Mouse (Mus musculus) CD8-positive naive resting alpha-beta T cell, adult 2 months (primary cell): Measurements from ENCODE around the gene Serpinb7.

Source experiments
- DNase-seq, 2 experiments: peaks; one replicate each; pipeline ENCODE4 v3.0.0; 2022; ENCODE audit warnings: low read depth in 2 of 2, low spot score in 2 of 2

The Serpinb7 gene

DNA sequence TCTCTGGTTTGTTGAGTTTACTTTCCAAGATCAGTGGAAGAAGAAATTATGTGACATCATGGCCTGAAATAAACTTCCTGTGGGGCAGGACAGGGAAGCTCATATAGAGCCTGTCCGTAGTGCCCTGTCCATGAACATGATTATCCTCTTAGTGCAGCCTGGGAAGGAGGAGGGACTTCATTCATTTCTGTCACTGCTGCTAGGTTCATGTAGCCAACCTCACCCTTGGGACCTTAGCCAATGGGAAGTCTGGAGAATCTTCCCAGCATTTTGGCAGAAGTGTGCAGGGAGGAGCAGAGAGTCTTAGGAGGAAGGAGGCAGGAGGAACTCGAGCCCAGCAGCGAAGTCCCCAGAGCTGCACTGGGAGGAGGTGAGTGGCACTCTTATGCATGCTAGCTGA lies at the start of gene Serpinb7:
TSS of gene Serpinb7 (plus strand) at position 301 of the 400 bp plus-strand sequence.
- no peak for DNase-seq

GRCm38 (mm10) chr1:107350392-107350791 lies 49.1 kb upstream of the Serpinb7 start:
- no peak for DNase-seq

GRCm38 (mm10) chr1:107351115-107351514 lies 48.3 kb upstream of the Serpinb7 start:
- DNase-seq: no peak

GRCm38 (mm10) chr1:107353046-107353445 lies 46.4 kb upstream of the Serpinb7 start:
- no peak for DNase-seq

DNA sequence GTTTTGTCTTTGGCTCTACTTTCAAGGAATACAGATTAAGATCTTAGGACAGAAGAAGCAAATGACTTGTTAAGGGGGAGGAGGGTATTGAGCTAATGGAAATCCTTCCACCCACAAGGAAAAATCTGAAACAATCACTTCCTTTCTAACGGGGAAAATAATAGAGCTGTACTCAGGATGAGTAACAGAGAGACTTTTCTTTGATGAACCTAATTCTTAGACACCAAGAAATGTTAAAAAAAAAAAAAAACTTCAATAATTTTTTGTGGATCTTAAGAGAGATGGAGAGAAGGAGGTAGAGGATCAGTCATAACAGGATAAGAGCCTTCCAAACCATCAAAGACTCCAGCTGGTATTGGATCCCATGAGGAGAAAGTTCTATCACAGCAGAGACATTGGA lies 38.6 kb upstream of the Serpinb7 start, which contains the start of gene Serpinb11:
TSS of gene Serpinb11 (plus strand) at position 301 of the 400 bp plus-strand sequence.
- DNase-seq: no peak

DNA sequence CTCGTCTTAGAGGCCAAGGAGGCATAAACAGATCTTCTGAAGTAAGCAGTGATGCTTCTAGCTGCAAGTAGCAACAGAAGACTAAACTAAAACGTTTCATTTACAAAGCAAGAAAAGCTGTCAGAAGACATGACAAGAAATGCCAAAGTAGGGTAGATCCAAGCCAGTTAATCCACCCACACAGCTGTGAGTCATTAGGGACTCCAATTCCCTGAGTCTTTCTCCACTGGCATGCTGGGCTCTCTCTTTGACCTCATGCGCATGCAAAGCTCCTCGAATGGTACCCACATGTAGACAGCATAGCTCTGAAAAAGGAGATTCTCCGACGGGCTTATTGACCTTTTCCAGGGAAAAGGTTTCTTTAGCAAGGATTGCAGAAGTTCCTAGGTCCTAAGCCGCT lies 33.5 kb upstream of the Serpinb7 start:
- DNase-seq: no peak

DNA sequence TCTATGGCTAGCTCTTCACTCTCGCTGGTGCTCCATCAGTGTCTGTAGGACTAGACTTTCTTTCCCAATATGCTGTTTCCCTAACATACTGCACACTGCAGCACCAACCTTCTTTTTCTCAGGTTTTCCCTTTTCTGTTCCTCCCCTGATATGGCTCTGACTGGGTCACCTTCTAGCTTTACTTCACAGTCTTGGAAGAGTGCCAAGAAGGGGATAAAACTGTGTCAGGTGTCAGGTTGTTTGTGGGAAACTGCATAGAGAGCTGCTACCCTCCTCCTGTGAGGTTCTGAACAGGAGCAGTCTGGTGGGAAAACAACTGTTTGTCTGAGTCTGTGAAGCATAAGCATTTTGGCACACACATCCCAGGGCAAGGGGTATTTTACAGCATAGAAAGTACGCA lies 30.5 kb upstream of the Serpinb7 start:
- no peak for DNase-seq

GRCm38 (mm10) chr1:107376952-107377351 lies 22.5 kb upstream of the Serpinb7 start:
- no peak for DNase-seq

GRCm38 (mm10) chr1:107378368-107378767 lies 21.1 kb upstream of the Serpinb7 start:
- DNase-seq: no peak

GRCm38 (mm10) chr1:107381491-107381890 lies 18.0 kb upstream of the Serpinb7 start:
- no peak for DNase-seq

- DNase-seq: no peak
Observed at GRCm38 (mm10) chr1:107382404-107382803, 17.1 kb upstream of the Serpinb7 start.

GRCm38 (mm10) chr1:107384532-107384931 lies 14.9 kb upstream of the Serpinb7 start:
- no peak for DNase-seq

GRCm38 (mm10) chr1:107389753-107390152 lies 9.7 kb upstream of the Serpinb7 start:
- DNase-seq: no peak

DNA sequence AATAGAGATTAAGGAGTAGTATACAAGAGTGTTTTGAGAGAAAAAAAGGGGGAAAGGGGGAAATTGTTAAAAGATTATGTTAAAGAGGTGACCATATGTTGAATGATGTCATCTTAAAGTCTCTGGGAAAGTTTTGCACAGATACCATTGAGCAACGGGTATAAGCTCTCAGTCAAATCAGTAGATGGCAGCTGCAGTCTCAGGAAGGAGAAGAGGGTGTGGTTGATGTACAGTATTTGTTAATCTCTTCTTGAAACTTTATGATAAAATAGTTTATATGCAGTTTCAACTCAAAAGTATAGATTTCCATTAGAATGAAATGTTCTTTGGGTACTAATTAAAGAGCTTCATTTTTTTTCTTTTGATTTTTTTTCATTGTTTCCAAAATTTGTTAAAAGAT lies 2.0 kb upstream of the Serpinb7 start:
- no peak for DNase-seq

- DNase-seq: no peak
Observed at GRCm38 (mm10) chr1:107402082-107402481, 2.6 kb downstream of the Serpinb7 start.

DNA sequence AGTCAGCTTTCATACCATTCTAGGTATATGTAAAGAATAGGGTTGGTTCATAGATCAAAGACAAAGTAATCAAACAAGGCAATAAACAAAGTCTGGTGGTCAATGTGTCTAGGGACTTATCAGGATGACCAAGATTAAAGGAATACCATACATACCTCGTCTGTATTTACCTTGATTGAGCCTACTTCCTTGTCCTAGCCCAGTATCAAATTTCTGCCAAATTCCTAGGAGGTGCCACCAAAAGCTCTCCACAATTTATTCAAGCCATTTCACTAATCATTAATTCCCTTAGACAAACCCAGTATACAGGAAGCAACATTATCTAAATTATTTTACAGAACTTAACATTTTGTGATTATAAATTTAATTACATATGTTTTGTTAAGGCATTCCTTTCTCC lies 15.2 kb downstream of the Serpinb7 start:
- no peak for DNase-seq

DNA sequence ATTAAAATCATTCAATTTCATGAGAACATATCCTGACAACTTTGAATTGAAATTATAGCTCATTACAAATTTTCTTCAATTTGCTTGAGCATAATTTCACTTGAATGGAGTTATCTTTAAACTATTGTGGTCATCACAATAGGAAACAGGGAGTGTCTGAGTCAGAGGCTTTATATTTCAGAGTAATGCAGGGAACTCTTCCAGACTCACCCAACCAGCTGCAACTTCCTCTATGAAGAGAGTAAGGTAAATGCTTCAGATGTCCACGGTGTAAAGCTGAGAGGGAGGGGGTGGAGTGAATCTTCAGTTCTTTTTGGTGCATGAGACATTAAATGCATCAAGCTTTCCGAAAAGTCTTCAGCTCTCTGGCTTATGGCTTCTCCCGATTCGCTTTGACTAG lies 23.0 kb downstream of the Serpinb7 start:
- DNase-seq: no peak

- no peak for DNase-seq
Observed at GRCm38 (mm10) chr1:107431253-107431652, 31.8 kb downstream of the Serpinb7 start.

- no peak for DNase-seq
Observed at GRCm38 (mm10) chr1:107435528-107435927, 36.1 kb downstream of the Serpinb7 start.

DNA sequence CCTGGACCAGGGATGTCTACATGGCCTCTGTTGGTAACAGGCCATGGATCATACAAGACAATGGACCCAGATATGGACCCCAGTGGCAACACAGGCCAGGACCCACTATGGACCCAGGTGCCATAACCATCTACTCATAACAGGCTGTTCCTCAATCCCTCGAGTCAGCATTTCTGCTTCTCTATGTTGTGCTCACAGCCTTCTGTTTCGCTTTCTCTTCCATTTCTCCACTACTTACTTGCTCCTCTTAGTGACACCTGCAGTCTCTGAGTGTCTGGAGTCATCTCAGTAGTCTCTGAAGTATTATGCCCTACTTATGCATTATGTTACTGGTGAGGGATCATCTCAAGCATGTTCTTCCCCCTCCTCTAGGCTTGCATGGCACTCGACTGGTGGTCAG lies 40.0 kb downstream of the Serpinb7 start:
- no peak for DNase-seq

GRCm38 (mm10) chr1:107445352-107445751 lies 45.9 kb downstream of the Serpinb7 start:
- no peak for DNase-seq

DNA sequence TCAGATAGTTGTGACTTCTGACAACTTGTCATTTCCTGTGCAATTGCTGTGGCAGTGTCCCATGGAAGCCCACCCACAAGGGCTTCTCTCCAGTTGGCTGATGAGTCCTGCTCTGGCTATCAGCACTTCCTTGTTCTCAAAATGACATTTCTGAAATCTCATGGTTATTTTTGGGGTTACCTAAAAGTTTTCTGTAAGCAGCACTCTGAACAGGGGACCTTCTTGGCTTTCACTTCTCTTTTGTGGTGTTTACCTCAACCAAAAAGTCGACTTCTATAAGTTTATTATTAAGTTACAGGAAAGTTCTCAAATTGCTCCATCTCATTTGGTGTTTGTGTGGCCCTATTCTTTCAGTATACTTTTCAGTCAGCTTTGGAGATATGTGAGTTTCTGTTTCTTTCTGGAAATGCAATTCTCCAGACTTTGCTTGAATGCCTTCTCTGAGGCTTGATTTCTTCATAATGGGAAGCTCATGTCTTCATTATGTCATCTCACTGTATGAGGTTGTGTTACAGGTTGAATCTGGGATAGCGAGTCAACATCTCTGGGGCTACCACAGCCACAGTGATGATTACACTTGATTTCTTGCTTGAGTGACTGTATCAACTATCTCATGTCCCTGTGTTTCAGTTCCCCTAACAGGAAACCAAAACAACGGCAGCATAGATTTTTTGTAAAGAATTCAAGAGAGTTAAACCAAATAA lies 47.9 kb downstream of the Serpinb7 start:
- no peak for DNase-seq

DNA sequence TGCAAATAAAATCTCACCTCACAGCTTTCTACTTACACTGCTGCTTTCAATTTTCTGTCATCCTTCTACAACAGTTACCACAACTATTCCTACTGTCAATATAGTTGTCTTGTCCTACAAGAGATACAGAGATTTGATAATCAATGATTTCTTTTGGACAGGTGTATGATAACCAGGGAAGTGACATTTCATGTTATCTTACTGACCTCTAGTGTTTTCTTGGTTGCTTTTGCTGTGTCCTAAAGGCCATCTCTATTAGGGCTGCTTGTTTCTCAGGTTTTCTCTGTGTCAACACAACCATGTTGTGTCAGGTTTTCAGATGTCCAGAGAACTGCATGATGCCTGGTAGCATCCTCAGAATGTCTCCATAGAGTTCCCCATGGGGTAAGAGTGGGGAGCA lies 80.5 kb downstream of the Serpinb7 start:
- no peak for DNase-seq
